Mouse (Mus musculus): ENCODE results near the gene Slc16a10.

DNA sequence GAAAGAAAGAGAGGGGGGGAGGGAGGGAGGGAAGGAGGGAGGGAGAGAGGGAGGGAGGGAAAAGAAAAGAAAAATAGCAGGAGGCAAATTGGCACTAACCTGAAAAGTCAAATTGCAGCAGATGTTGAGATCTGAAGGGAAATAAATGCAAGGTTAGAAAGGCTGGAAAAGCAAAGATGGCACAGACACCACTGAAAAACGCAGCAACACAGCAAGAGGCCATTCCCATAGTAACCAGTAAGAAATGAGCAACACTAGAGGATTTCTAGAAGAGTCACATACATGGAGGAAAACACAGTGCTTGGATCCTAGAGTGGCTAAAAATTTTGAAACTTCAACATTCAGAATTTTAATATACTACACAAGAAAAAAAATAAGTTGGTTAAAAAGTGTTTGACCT, 74.5 kb downstream of the Slc16a10 start:
- TF ChIP-seq CTCF (IDR thresholded peaks at IDR 0.05) (no peak), EP300 (IDR thresholded peaks at IDR 0.05) (no peak)
